Mouse (Mus musculus): ENCODE measurements around the gene Gm39566. TPM values are rescaled to one million over a fixed set of nuclear protein-coding genes. Genes with fewer than 3 reads are reported as not detected.

Gene Gm39566
- total and polyA plus RNA-seq, 3 experiments = 0.04 TPM; not detected in 2

- Histone ChIP-seq H3K4me3 (ENCODE audit: control insufficient read depth in 1 of 2, insufficient read depth in 1 of 2, low read depth in 2 of 2, low read length in 2 of 2) (no peak overlapping the region), H3K36me3 (ENCODE audit: control insufficient read depth in 1 of 2, insufficient read depth in 2 of 2, low read length in 2 of 2) (no peaks in the 10 kb centered on the region), H3K9me3 (replicated peaks; ENCODE audit: insufficient read depth, low read length) (no peaks in the 10 kb centered on the region), H3K27ac (ENCODE audit: control insufficient read depth, low read depth, low read length) (no peak overlapping the region), H3K27me3 (ENCODE audit: control insufficient read depth in 1 of 2, insufficient read depth in 2 of 2, low read length in 2 of 2) (no peaks in the 10 kb centered on the region), H3K79me2 (ENCODE audit: control insufficient read depth, insufficient read depth, low read length, poor library complexity) (no peaks in the 10 kb centered on the region), H3K4me1 (ENCODE audit: control insufficient read depth in 1 of 2, insufficient read depth in 2 of 2, low read length in 2 of 2) (no peaks in the 10 kb centered on the region), H3K9ac (ENCODE audit: control insufficient read depth, low read depth, low read length, poor library complexity, severe bottlenecking) (no peak overlapping the region)
- no peak for TF ChIP-seq NRF1 (IDR thresholded peaks at IDR 0.05; ENCODE audit: insufficient read depth, low read depth, low read length, poor library complexity, severe bottlenecking)
- TF ChIP-seq TCF12 (IDR thresholded peaks at IDR 0.05; ENCODE audit: low read depth, low read length) = no peak
- no peak for TF ChIP-seq ZC3H11A (IDR thresholded peaks at IDR 0.05; ENCODE audit: low read depth, low read length)
- TF ChIP-seq RAD21 (IDR thresholded peaks at IDR 0.05; ENCODE audit: low read depth, low read length) = no peak
- no peak for TF ChIP-seq MYC (IDR thresholded peaks at IDR 0.05; ENCODE audit: low read depth, low read length)
- no peak for TF ChIP-seq SMC3 (IDR thresholded peaks at IDR 0.05; ENCODE audit: low read depth, low read length)
- TF ChIP-seq MXI1 (IDR thresholded peaks at IDR 0.05; ENCODE audit: low read depth, low read length) = no peak
- no peak for TF ChIP-seq ELF1 (IDR thresholded peaks at IDR 0.05; ENCODE audit: low read depth, low read length)
- no peak for TF ChIP-seq MAFK (IDR thresholded peaks at IDR 0.05; ENCODE audit: borderline replicate concordance, low read depth, low read length)
- TF ChIP-seq ZKSCAN1 (IDR thresholded peaks at IDR 0.05; ENCODE audit: low read depth, low read length) = no peak
- no peak for TF ChIP-seq POLR2AphosphoS2 (IDR thresholded peaks at IDR 0.05; ENCODE audit: low read length)
- no peak for TF ChIP-seq ZNF384 (IDR thresholded peaks at IDR 0.05; ENCODE audit: low read depth, low read length)
- TF ChIP-seq POLR2AphosphoS5 (IDR thresholded peaks at IDR 0.05; ENCODE audit: borderline replicate concordance, low read depth, low read length) = no peak
- DNase-seq (ENCODE audit: low read depth, low spot score) = no peak
Measured at GRCm38 (mm10) chr11:69778258-69778982, 36.7 kb downstream of the Gm39566 start.

GRCm38 (mm10) chr11:69777504-69778257, 37.4 kb downstream of the Gm39566 start:
- TF ChIP-seq TCF12 (IDR thresholded peaks at IDR 0.05; ENCODE audit: low read depth, low read length) (no peak), ZKSCAN1 (IDR thresholded peaks at IDR 0.05; ENCODE audit: low read depth, low read length) (no peak), TBP (IDR thresholded peaks at IDR 0.05; ENCODE audit: low read depth, low read length) (no peak), CTCF (IDR thresholded peaks at IDR 0.05 in 2 of 3, conservative IDR thresholded peaks at IDR 0.05 in 1 of 3; ENCODE audit: control insufficient read depth in 1 of 3, insufficient read depth in 1 of 3, low read depth in 2 of 3, low read length in 3 of 3, poor library complexity in 1 of 3, severe bottlenecking in 1 of 3) (no peak), MXI1 (IDR thresholded peaks at IDR 0.05; ENCODE audit: low read depth, low read length) (no peak), GATA1 (IDR thresholded peaks at IDR 0.05; ENCODE audit: low read depth, low read length) (no peak), MAFK (IDR thresholded peaks at IDR 0.05; ENCODE audit: borderline replicate concordance, low read depth, low read length) (no peak)
- Histone ChIP-seq H3K9me3 (replicated peaks; ENCODE audit: insufficient read depth, low read length) (no peaks in the 10 kb centered on the region), H3K4me1 (ENCODE audit: control insufficient read depth in 1 of 2, insufficient read depth in 2 of 2, low read length in 2 of 2) (no peaks in the 10 kb centered on the region), H3K27me3 (ENCODE audit: control insufficient read depth in 1 of 2, insufficient read depth in 2 of 2, low read length in 2 of 2) (no peaks in the 10 kb centered on the region), H3K9ac (ENCODE audit: control insufficient read depth, low read depth, low read length, poor library complexity, severe bottlenecking) (no peak overlapping the region), H3K36me3 (ENCODE audit: control insufficient read depth in 1 of 2, insufficient read depth in 2 of 2, low read length in 2 of 2) (no peaks in the 10 kb centered on the region), H3K27ac (ENCODE audit: control insufficient read depth, low read depth, low read length) (no peak overlapping the region), H3K79me2 (ENCODE audit: control insufficient read depth, insufficient read depth, low read length, poor library complexity) (no peaks in the 10 kb centered on the region), H3K4me3 (ENCODE audit: control insufficient read depth in 1 of 2, insufficient read depth in 1 of 2, low read depth in 2 of 2, low read length in 2 of 2) (no peak overlapping the region)
- no peak for DNase-seq (ENCODE audit: low read depth, low spot score)

Data from MEL (cell line).